Mouse (Mus musculus) heart, adult 11 months (tissue): ENCODE data around the gene Taar2.

ENCODE experiments used
- DNase-seq: peaks from one replicate; pipeline ENCODE4 v3.0.0; 2022

Taar2 gene

DNA sequence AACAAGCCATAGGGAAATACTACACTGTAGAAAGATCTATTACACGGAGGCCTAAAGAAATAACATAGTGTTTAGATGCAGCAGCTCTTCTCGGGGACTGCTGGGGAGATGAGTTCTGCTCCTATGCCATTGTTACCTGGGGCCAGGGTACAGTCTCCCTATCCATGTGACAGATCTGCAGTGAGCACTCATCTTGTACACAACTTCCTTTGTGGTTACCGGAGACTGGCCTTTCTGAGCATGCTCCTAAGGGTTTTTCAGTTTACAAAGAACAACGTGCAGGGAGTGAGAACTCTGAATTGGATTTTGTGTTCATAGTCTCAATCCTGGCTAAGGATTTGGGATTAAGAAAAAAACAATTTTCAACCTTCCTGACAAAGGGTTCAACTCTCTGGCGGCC is 48.0 kb downstream of the Taar2 start:
- no peak for DNase-seq
